Mouse (Mus musculus): ENCODE data around the gene C8b.

The C8b gene

GRCm38 (mm10) chr4:104766065-104766464, at the start of gene C8b:
Gene C8b (plus strand): TSS chr4:104766317.
- no peak for DNase-seq

- no peak for DNase-seq
These were observed 49.6 kb upstream of the C8b start for GRCm38 (mm10) chr4:104716506-104716905.

GRCm38 (mm10) chr4:104718973-104719795, 46.9 kb upstream of the C8b start:
- DNase-seq = peak; percentile 67

- peak; percentile 78 for DNase-seq
These were observed 42.5 kb upstream of the C8b start for GRCm38 (mm10) chr4:104723527-104724045.

- DNase-seq = no peak
These were observed 41.9 kb upstream of the C8b start for GRCm38 (mm10) chr4:104724258-104724657.

- DNase-seq = no peak
These were observed 40.4 kb upstream of the C8b start for GRCm38 (mm10) chr4:104725673-104726072.

GRCm38 (mm10) chr4:104729185-104729584, 36.9 kb upstream of the C8b start:
- DNase-seq = no peak

GRCm38 (mm10) chr4:104746500-104746899, 19.6 kb upstream of the C8b start:
- peak; percentile 26 for DNase-seq

- DNase-seq = peak; percentile 14
These were observed 12.0 kb upstream of the C8b start for GRCm38 (mm10) chr4:104754090-104754489.

GRCm38 (mm10) chr4:104760878-104761624, 5.1 kb upstream of the C8b start:
- peak; percentile 35 for DNase-seq

GRCm38 (mm10) chr4:104768190-104768589, 2.1 kb downstream of the C8b start:
- no peak for DNase-seq

- no peak for DNase-seq
These were observed 3.5 kb downstream of the C8b start for GRCm38 (mm10) chr4:104769602-104770001.

- DNase-seq = no peak
These were observed 4.2 kb downstream of the C8b start for GRCm38 (mm10) chr4:104770331-104770730.

GRCm38 (mm10) chr4:104775601-104776000, 9.5 kb downstream of the C8b start:
- no peak for DNase-seq

GRCm38 (mm10) chr4:104779460-104779859, 13.3 kb downstream of the C8b start:
- no peak for DNase-seq

- DNase-seq = no peak
These were observed 15.3 kb downstream of the C8b start for GRCm38 (mm10) chr4:104781441-104781840.

GRCm38 (mm10) chr4:104782346-104782745, 16.2 kb downstream of the C8b start:
- no peak for DNase-seq

- DNase-seq = no peak
These were observed 26.0 kb downstream of the C8b start for GRCm38 (mm10) chr4:104792111-104792510.

- no peak for DNase-seq
These were observed 32.8 kb downstream of the C8b start for GRCm38 (mm10) chr4:104798951-104799350.

GRCm38 (mm10) chr4:104801625-104802024, 35.5 kb downstream of the C8b start:
- DNase-seq = no peak

GRCm38 (mm10) chr4:104804100-104804499, 38.0 kb downstream of the C8b start:
- no peak for DNase-seq

GRCm38 (mm10) chr4:104805414-104806257, 39.5 kb downstream of the C8b start:
- no peak for DNase-seq

All from right cerebral cortex, adult 18-20 months (tissue).